Comparison of ENCODE assay signal across 8 mouse cellular contexts in genomic region chr12:69360655-69360996, GRCm38 (mm10). TPM values are rescaled to one million over a fixed set of nuclear protein-coding genes. Genes with fewer than 3 reads are reported as not detected.
DNase-seq lines count a peak whose midpoint lies in the region; ATAC-seq and TF ChIP-seq lines count a peak whose summit lies in the region.

No protein-coding gene starts in this region.

- WGBS in lung, embryonic 14.5 days, result 17% methylated on average over 5 of the region's 5 CpGs

- DNase-seq in cerebellum, adult 11 months, result peak; percentile 57
- peak; percentile 63 to 75 for DNase-seq in spleen, postnatal 36 days (ENCODE audit: low spot score in 2 of 2)
- DNase-seq in spleen, adult 18-20 months, result no peak
- DNase-seq in embryo, embryonic 9.5 days (ENCODE audit: extremely low spot score), result peak; percentile 81
- DNase-seq in kidney, postnatal 14 days, result peak; percentile 81
- peak; percentile 84 for DNase-seq in lung, embryonic 14.5 days
- DNase-seq in skeletal muscle tissue, adult 2 months (ENCODE audit: low read depth, low spot score), result peak; percentile 66

- no peak for ATAC-seq in cerebellum, adult (ENCODE audit: insufficient number of reproducible peaks, low FRiP score, low TSS enrichment)
- 0 out of 2 replicates have a peak, but pooled peaks have one; percentile 0 for ATAC-seq in lung, embryonic 14.5 days (ENCODE audit: insufficient read depth)

- H3K9ac ChIP-seq in lung, embryonic 14.5 days, result no peak overlapping the region

- TF ChIP-seq CTCF in lung, embryonic 14.5 days (IDR thresholded peaks at IDR 0.05; ENCODE audit: low read depth), result peak; percentile 86

- no peak overlapping the region for H3K27ac ChIP-seq in lung, embryonic 14.5 days (ENCODE audit: low read depth)

- H3K36me3 ChIP-seq in lung, embryonic 14.5 days (ENCODE audit: insufficient read depth), result no peaks in the 10 kb centered on the region

- H3K4me2 ChIP-seq in lung, embryonic 14.5 days, result no peak overlapping the region

- H3K9me3 ChIP-seq in lung, embryonic 14.5 days (ENCODE audit: low read depth, low read length), result no peaks in the 10 kb centered on the region

- H3K4me3 ChIP-seq in lung, embryonic 14.5 days (ENCODE audit: low read depth, low read length), result no peak overlapping the region

- H3K4me1 ChIP-seq in lung, embryonic 14.5 days (ENCODE audit: insufficient read depth), result peaks cover 11% of the 10 kb centered on the region

- no peaks in the 10 kb centered on the region for H3K27me3 ChIP-seq in lung, embryonic 14.5 days (ENCODE audit: insufficient read depth, low read length)

RNA-seq across cellular contexts. Expression of gene Nemf, which starts 3.7 kb away (rescaled TPM):
- 79.3 and 84.8 TPM in 2 replicates for polyA plus RNA-seq in lung, embryonic 14.5 days (2014; fragmentation: Nextera tagmentation; extraction: Ambion mirVana)

RNA-seq across cellular contexts. Expression of gene Arf6, which starts 11.3 kb away (rescaled TPM):
- 59.9 and 61.8 TPM in 2 replicates for polyA plus RNA-seq in lung, embryonic 14.5 days (2014; fragmentation: Nextera tagmentation; extraction: Ambion mirVana)

RNA-seq across cellular contexts. Expression of gene Gm9887, which starts 11.6 kb away (rescaled TPM):
- 2.0 and 2.2 TPM in 2 replicates for polyA plus RNA-seq in lung, embryonic 14.5 days (2014; fragmentation: Nextera tagmentation; extraction: Ambion mirVana)

Comparison
In these comparisons a context has a peak if more than half of its experiments do, and no peak if none do; other contexts are left out.
1. DNase-seq: peak in cerebellum, adult 11 months (single experiment), spleen, postnatal 36 days (2 of 2), embryo, embryonic 9.5 days (single experiment), kidney, postnatal 14 days (single experiment), lung, embryonic 14.5 days (single experiment) and skeletal muscle tissue, adult 2 months (single experiment); none in spleen, adult 18-20 months (0 of 2).